Mouse (Mus musculus) gastrocnemius, postnatal 25 days (tissue): ENCODE results near the gene Eif4g3. TPM values are rescaled to one million over a fixed set of nuclear protein-coding genes. Genes with fewer than 3 reads are reported as not detected.

ENCODE experiments used
- DNase-seq: peaks from one replicate; pipeline ENCODE4 v3.0.0; 2022
- total RNA-seq, 2 experiments: library from RNA; stranded (reverse); gene quantifications; 1 replicate in 1 of 2; 2 replicates in 1 of 2; pipeline ENCODE4 v1.2.3; 2021

The Eif4g3 gene
- total RNA-seq, 2 experiments from 2014 or later: 93.1 to 94.8 TPM

GRCm38 (mm10) chr4:138063372-138064265 is 70.8 kb downstream of the Eif4g3 start:
- peak; percentile 50 for DNase-seq

GRCm38 (mm10) chr4:138064882-138065592 is 72.2 kb downstream of the Eif4g3 start:
- DNase-seq: peak; percentile 34

GRCm38 (mm10) chr4:138065593-138066169 is 72.9 kb downstream of the Eif4g3 start:
- DNase-seq: no peak

- DNase-seq: no peak
Observed at GRCm38 (mm10) chr4:138066421-138066820, 73.6 kb downstream of the Eif4g3 start.

GRCm38 (mm10) chr4:138067858-138068257 is 75.0 kb downstream of the Eif4g3 start:
- no peak for DNase-seq

GRCm38 (mm10) chr4:138068598-138068997 is 75.8 kb downstream of the Eif4g3 start:
- peak; percentile 50 for DNase-seq

GRCm38 (mm10) chr4:138069371-138069770 is 76.5 kb downstream of the Eif4g3 start:
- no peak for DNase-seq

- no peak for DNase-seq
Observed at GRCm38 (mm10) chr4:138071497-138071896, 78.7 kb downstream of the Eif4g3 start.

GRCm38 (mm10) chr4:138073086-138073485 is 80.3 kb downstream of the Eif4g3 start:
- no peak for DNase-seq

- peak; percentile 47 for DNase-seq
Observed at GRCm38 (mm10) chr4:138073531-138073930, 80.7 kb downstream of the Eif4g3 start.

GRCm38 (mm10) chr4:138074896-138075584 is 82.2 kb downstream of the Eif4g3 start:
- DNase-seq: no peak

- no peak for DNase-seq
Observed at GRCm38 (mm10) chr4:138077663-138078295, 85.0 kb downstream of the Eif4g3 start.

- DNase-seq: no peak
Observed at GRCm38 (mm10) chr4:138079234-138079633, 86.4 kb downstream of the Eif4g3 start.

GRCm38 (mm10) chr4:138082466-138082865 is 89.6 kb downstream of the Eif4g3 start:
- DNase-seq: no peak

GRCm38 (mm10) chr4:138084103-138084502 is 91.3 kb downstream of the Eif4g3 start:
- DNase-seq: no peak

- DNase-seq: no peak
Observed at GRCm38 (mm10) chr4:138084851-138085573, 92.2 kb downstream of the Eif4g3 start.

GRCm38 (mm10) chr4:138086949-138087348 is 94.1 kb downstream of the Eif4g3 start:
- DNase-seq: no peak

- no peak for DNase-seq
Observed at GRCm38 (mm10) chr4:138089512-138089911, 96.7 kb downstream of the Eif4g3 start.

GRCm38 (mm10) chr4:138091562-138092194 is 98.9 kb downstream of the Eif4g3 start:
- no peak for DNase-seq

- peak; percentile 37 for DNase-seq
Observed at GRCm38 (mm10) chr4:138100456-138100855, 107.6 kb downstream of the Eif4g3 start.

GRCm38 (mm10) chr4:138101795-138102194 is 109.0 kb downstream of the Eif4g3 start:
- DNase-seq: no peak
